Mouse (Mus musculus): ENCODE data around the gene Acsl4.

Gene Acsl4

DNA sequence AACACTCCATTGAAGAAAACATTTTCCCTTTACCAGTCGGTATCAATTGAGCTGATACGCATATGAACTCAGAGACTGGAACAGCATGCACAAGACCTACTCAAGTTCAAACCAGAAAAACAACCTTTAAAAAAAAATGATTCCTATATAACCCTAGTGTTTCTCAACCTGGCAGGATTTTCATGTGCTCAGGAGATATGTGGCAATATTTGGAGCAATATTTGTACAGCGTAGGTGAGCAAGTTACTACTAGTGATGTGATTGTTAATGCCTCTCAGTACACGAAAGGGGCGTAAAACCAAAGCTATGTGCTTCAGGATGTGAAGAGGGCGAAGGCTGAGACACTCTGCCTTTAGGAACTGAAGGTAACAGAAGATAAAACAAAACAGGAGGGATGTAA is 54.1 kb downstream of the Acsl4 start:
- no peak for DNase-seq

DNA sequence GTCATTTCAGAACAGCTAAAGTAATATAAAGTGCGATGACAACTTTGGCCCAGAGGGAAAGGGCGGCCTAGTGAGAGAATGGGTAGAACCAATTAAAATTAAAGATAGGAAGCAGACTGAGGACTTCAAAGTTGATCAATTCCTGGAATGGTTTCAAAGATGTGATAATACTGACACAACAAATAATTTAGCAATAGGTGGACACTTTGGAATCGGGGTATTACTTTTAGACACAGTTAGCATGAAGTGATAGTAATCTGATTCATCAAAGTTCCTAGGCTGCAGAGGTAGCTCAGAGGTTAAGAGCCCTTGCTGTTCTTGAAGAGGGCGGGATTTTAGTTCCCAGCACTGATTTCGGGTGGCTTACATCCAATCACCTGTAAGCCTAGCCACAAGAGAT is 54.8 kb downstream of the Acsl4 start:
- DNase-seq: no peak

- no peak for DNase-seq
Measured at GRCm38 (mm10) chrX:142325760-142326159, 64.6 kb downstream of the Acsl4 start.

- DNase-seq: no peak
Measured at GRCm38 (mm10) chrX:142316106-142316505, 74.2 kb downstream of the Acsl4 start.

DNA sequence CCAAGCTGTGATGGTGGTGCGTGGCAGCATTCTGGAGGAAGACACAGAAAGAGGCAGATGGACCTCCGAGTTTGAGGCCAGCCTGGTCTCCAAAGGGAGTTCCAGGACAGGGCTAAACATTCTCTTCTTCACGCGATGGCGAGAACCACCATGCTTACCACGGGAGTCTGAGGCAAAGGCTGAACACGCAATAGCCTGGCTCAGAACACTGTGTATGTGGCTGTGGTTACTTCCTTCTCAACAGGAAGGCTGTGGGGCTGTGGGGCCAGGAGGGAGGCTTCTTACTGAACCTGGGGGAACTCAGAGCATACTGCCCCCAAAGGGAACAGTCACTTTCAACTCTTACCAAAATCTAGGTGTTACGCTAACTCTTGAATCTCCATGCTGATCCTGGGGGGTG is 75.1 kb downstream of the Acsl4 start:
- DNase-seq: peak; percentile 4

DNA sequence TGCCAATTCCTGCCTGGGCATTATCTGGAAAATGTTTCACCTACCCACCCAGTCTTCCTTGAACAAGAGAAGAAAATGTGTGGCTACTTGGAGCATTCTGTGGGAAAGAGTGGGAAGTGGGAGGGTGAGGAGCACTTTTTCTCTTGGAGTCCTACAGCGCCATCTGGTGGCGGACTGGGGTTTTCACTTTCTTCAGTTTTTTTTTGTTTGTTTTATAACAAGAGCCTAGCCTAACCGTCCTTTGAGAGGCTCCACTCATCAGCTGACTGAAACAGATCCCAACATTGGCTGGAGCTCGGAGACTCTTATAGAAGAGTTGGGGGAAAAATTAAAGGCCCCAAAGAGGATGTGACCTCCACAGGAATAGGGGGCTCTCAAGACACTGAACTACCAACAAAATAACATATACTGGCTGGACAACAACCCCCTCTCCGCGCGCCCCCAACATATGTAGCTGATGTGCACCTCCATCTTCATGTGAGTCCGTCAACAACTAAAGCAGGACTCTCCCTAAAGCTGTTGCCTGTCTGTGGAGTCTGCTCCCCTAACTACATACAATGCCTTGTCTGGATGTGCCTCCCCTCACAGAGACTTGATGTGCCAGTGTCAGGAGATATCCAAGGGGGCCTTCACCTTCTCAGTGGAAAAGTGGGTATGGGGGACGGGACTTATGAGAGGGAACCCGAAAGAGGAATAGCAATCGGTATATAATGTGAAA is 75.9 kb downstream of the Acsl4 start:
- peak; percentile 72 for DNase-seq

DNA sequence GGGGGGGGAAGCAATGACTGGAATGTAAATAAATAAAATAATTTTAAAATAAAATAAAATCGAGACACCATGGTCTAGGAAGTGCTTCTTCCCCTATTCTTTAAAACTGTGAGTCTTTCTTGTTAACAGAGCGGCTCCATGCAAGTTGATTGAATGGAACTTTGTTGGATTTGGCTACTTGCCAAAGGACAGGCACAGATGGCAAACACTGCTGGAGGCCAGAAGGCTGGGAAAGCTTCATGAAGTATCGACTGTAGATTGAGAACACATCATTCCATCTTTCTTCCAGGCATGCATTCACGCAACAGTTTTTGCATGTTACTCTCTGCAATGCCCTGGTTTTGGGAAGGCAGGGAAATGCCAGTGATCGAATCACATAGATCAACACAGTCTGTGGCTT is 79.9 kb downstream of the Acsl4 start:
- DNase-seq: no peak

DNA sequence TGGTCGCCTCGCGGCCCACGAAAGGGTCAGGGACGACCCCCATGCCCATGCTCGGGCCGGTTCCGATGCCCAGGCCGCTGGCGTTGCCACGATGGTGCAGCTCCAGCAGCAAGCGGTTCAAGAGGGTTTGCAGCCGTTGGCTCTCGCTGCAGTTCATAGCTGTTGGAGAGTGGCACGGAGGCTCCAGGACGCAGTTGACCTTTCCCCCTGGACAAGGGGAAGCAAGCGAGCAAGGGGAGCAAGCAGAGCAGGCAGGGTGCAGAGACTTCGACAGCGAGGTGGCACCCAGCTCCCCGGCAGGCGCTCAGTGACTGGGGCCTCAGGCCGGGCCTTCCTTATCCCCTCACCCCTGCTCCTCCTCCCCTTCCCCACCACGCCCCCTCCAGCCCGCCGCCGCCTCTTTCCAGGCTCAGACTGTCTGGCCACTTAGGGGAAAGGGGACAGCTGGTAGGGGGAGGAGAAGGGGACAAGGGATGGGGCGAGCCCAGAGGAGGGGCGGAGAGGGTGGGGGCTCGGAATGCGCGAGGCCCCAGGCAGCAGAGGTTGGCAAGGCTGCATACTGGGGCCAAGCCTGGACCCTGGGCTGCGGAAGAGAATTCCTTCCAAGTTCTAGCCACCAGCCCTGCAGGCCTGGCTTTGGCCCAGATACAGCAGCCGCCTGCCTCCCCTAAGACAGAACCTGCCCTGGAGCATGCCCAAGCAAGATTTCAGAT is 84.3 kb downstream of the Acsl4 start, which contains the start of gene Kcne1l:
Gene Kcne1l, minus strand, starts transcription at position 426 of the 713 bp plus-strand sequence.
- no peak for DNase-seq

GRCm38 (mm10) chrX:142305010-142305868 is 85.1 kb downstream of the Acsl4 start:
- DNase-seq: peak; percentile 5

- DNase-seq: no peak
Measured at GRCm38 (mm10) chrX:142304592-142304991, 85.7 kb downstream of the Acsl4 start.

DNA sequence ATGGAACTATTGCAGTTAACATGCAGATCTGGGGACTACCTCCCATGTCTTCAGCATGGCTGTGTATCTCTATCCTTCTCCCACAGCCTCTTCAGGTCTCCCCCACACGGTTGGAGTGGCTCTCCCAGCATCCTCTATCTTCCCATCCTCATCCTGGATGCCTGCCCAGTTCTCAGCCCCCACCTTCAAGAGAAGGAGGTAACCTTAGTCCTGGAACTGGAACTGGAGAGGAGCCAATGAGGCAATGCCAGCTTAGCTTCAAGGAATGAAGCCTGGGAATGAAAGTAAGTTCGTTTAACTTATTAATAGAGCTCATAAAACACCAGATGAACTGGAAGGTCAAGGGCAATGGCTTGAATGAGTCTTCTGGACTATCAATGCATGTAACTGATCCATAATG is 86.9 kb downstream of the Acsl4 start:
- no peak for DNase-seq

GRCm38 (mm10) chrX:142285905-142286304 is 104.4 kb downstream of the Acsl4 start:
- DNase-seq: no peak

DNA sequence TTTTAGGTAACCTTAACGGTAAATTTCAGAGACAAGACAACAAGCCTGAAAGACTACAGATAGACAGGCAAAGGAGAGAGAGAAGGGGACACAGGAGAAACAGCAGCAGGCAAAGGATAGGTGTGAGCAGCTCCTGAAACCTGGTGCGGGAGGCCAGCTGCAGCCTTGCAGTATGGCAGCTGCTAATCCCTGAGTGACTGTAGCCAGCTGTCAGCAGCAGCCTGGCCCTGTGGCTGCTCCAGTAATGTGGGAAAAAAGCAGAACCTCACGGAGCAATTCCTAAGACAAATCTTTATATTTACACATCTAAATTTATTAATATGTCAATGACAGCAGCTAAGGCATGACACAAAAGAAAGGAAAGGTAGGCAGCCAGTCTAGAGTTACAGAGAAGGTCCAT is 113.8 kb downstream of the Acsl4 start:
- DNase-seq: no peak

GRCm38 (mm10) chrX:142276031-142276430 is 114.3 kb downstream of the Acsl4 start:
- DNase-seq: no peak
